Mouse (Mus musculus) CH12.LX (cell line): ENCODE data around the gene Eya2. TPM values are rescaled to one million over a fixed set of nuclear protein-coding genes. Genes with fewer than 3 reads are reported as not detected.

Source experiments
- DNase-seq: peaks from one replicate; pipeline ENCODE4 v3.0.0-alpha.2; 2013; ENCODE audit errors: extremely low read depth
- H3K27ac ChIP-seq: 2 replicates; pipeline ENCODE4 v1.5.1; 2012; ENCODE audit warnings: low read depth, mild to moderate bottlenecking, control low read depth, moderate library complexity; ENCODE audit not compliant: insufficient read depth
- H3K27me3 ChIP-seq: replicated peaks from 2 replicates; pipeline ENCODE3; 2012; ENCODE audit warnings: inconsistent platforms
- H3K36me3 ChIP-seq, 2 experiments: replicated peaks in 1 of 2; 2 replicates each; pipeline versions ENCODE3 to v1.6.1; 2012; ENCODE audit warnings: inconsistent platforms in 1 of 2, low read length in 1 of 2, mild to moderate bottlenecking in 1 of 2, mixed read lengths in 1 of 2, moderate library complexity in 1 of 2; ENCODE audit not compliant: control insufficient read depth in 1 of 2, insufficient read depth in 1 of 2
- H3K4me1 ChIP-seq, 2 experiments: 2 replicates each; pipeline ENCODE4 v1.6.1; 2012; ENCODE audit warnings: inconsistent platforms in 1 of 2, moderate library complexity in 1 of 2; ENCODE audit not compliant: insufficient read depth in 2 of 2, control insufficient read depth in 1 of 2
- H3K4me2 ChIP-seq: 2 replicates; pipeline ENCODE4 v1.6.1; 2012; ENCODE audit warnings: low read depth, mild to moderate bottlenecking, control low read depth; ENCODE audit not compliant: poor library complexity, insufficient read depth, severe bottlenecking
- H3K4me3 ChIP-seq, 3 experiments: fragments of 150-350 bp in 1 of 3; sonication (generic) in 1 of 3; replicated peaks in 1 of 3; 2 replicates each; pipeline versions ENCODE3 to v1.5.1; 2011 to 2012; ENCODE audit warnings: low read depth in 2 of 3, low read length in 2 of 3, mild to moderate bottlenecking in 2 of 3, moderate library complexity in 2 of 3, control low read depth in 1 of 3, improper control_type of control experiment in 1 of 3, inconsistent platforms in 1 of 3, mixed read lengths in 1 of 3; ENCODE audit not compliant: poor library complexity in 1 of 3
- H3K79me2 ChIP-seq: replicated peaks from 2 replicates; pipeline ENCODE4 v1.6.1; 2012; ENCODE audit warnings: mild to moderate bottlenecking, moderate library complexity; ENCODE audit not compliant: control insufficient read depth, poor library complexity, insufficient read depth, severe bottlenecking; ENCODE audit errors: extremely low read depth
- H3K9ac ChIP-seq: 2 replicates; pipeline ENCODE4 v1.6.1; 2012; ENCODE audit warnings: low read depth, mild to moderate bottlenecking, control low read depth, moderate library complexity; ENCODE audit not compliant: insufficient read depth
- H3K9me3 ChIP-seq: replicated peaks from 2 replicates; pipeline ENCODE3; 2012; ENCODE audit warnings: low read length, inconsistent platforms, mixed read lengths
- CHD2 ChIP-seq: IDR thresholded peaks from 2 replicates; pipeline ENCODE4 v1.6.1; 2011; ENCODE audit warnings: low read length, improper control_type of control experiment
- E2F4 ChIP-seq: IDR thresholded peaks from 2 replicates; pipeline ENCODE4 v1.6.1; 2011; ENCODE audit warnings: low read depth, low read length, improper control_type of control experiment; ENCODE audit not compliant: insufficient replicate concordance
- ELF1 ChIP-seq: IDR thresholded peaks from 2 replicates; pipeline ENCODE4 v1.6.1; 2014; ENCODE audit warnings: low read depth, mild to moderate bottlenecking, inconsistent platforms, low read length, improper control_type of control experiment
- JUND ChIP-seq: conservative IDR thresholded peaks from 2 replicates; pipeline ENCODE4 v1.6.1; 2011; ENCODE audit warnings: low read depth, low read length, improper control_type of control experiment
- KAT2A ChIP-seq: IDR thresholded peaks from 2 replicates; pipeline ENCODE4 v1.6.1; 2012; ENCODE audit warnings: low read length, improper control_type of control experiment, inconsistent platforms; ENCODE audit not compliant: insufficient replicate concordance
- MAFK ChIP-seq: IDR thresholded peaks from 2 replicates; pipeline ENCODE4 v1.6.1; 2011; ENCODE audit warnings: low read length, improper control_type of control experiment; ENCODE audit not compliant: insufficient replicate concordance
- MAX ChIP-seq: IDR thresholded peaks from 2 replicates; pipeline ENCODE4 v1.6.1; 2011; ENCODE audit warnings: low read length, improper control_type of control experiment
- MAZ ChIP-seq: IDR thresholded peaks from 2 replicates; pipeline ENCODE4 v1.6.1; 2012; ENCODE audit warnings: low read depth, mild to moderate bottlenecking, inconsistent platforms, low read length, improper control_type of control experiment, moderate library complexity
- MEF2A ChIP-seq: IDR thresholded peaks from 2 replicates; pipeline ENCODE4 v1.6.1; 2014; ENCODE audit warnings: low read depth, mild to moderate bottlenecking, inconsistent platforms, low read length, improper control_type of control experiment, borderline replicate concordance
- MXI1 ChIP-seq: IDR thresholded peaks from 2 replicates; pipeline ENCODE4 v1.6.1; 2011; ENCODE audit warnings: mild to moderate bottlenecking, low read depth, low read length, improper control_type of control experiment
- NELFE ChIP-seq: IDR thresholded peaks from 2 replicates; pipeline ENCODE4 v1.6.1; 2011; ENCODE audit warnings: low read depth, low read length, improper control_type of control experiment
- POLR2A ChIP-seq: IDR thresholded peaks from 2 replicates; pipeline ENCODE4 v1.6.1; 2011; ENCODE audit warnings: low read depth, mild to moderate bottlenecking, improper control_type of control experiment, low read length
- POLR2AphosphoS2 ChIP-seq: IDR thresholded peaks from 2 replicates; pipeline ENCODE4 v1.6.1; 2011; ENCODE audit warnings: low read depth, low read length, improper control_type of control experiment
- RAD21 ChIP-seq: IDR thresholded peaks from 2 replicates; pipeline ENCODE4 v1.6.1; 2011; ENCODE audit warnings: low read depth, mild to moderate bottlenecking, low read length, improper control_type of control experiment, moderate library complexity
- TCF12 ChIP-seq: IDR thresholded peaks from 2 replicates; pipeline ENCODE4 v1.6.1; 2014; ENCODE audit warnings: low read depth, mild to moderate bottlenecking, inconsistent platforms, low read length, improper control_type of control experiment
- USF1 ChIP-seq: IDR thresholded peaks from 2 replicates; pipeline ENCODE4 v1.6.1; 2014; ENCODE audit warnings: low read depth, mild to moderate bottlenecking, inconsistent platforms, low read length, improper control_type of control experiment
- ZC3H11A ChIP-seq: IDR thresholded peaks from 2 replicates; pipeline ENCODE4 v1.6.1; 2012; ENCODE audit warnings: low read depth, mild to moderate bottlenecking, inconsistent platforms, low read length, improper control_type of control experiment
- ZKSCAN1 ChIP-seq: IDR thresholded peaks from 2 replicates; pipeline ENCODE4 v1.6.1; 2012; ENCODE audit warnings: low read depth, inconsistent platforms, low read length, improper control_type of control experiment, borderline replicate concordance
- ZMIZ1 ChIP-seq: IDR thresholded peaks from 2 replicates; pipeline ENCODE4 v1.6.1; 2012; ENCODE audit warnings: low read depth, mild to moderate bottlenecking, inconsistent platforms, low read length, improper control_type of control experiment
- dilution Hi-C: fragments of 300-500 bp; cut with MboI; formaldehyde crosslinking; loops from 2 replicates; pipeline ENCODE4 v1.14.3; 2020; ENCODE audit warnings: low sequenced_read_pairs; ENCODE audit not compliant: extremely low pct_unique_long_range_greater_than_20kb, extremely low pct_ligation_motif_present
- in situ Hi-C: fragments of 300-500 bp; cut with MboI; formaldehyde crosslinking; loops from 3 replicates; pipeline ENCODE4 v1.14.3; 2019; ENCODE audit warnings: low sequenced_read_pairs, low pct_ligation_motif_present, low pct_unique_long_range_greater_than_20kb, mixed read lengths
- polyA plus RNA-seq: library from polyadenylated mRNA; unstranded; fragments of >175 nt; gene quantifications from 2 replicates; pipeline ENCODE4 v1.2.1, GENCODE M21; 2012; ENCODE audit warnings: low read depth; ENCODE audit not compliant: insufficient read length
- total RNA-seq, 2 experiments: library from RNA; depleted of rRNA; stranded (reverse); fragments of 300-350 nt in 1 of 2; fragments of >200 nt in 1 of 2; gene quantifications; 2 replicates each; pipeline ENCODE4 v1.2.3; 2012 to 2014

Eya2 gene
- total and polyA plus RNA-seq, 3 experiments, result not detected

GRCm38 (mm10) chr2:165568911-165569310 is 25.9 kb upstream of the Eya2 start:
- Histone ChIP-seq H3K27me3 (peaks cover 90% of the 10 kb centered on the region), H3K4me1 (no peaks in the 10 kb centered on the region)
- in situ Hi-C loops, result no loop called here
- TF ChIP-seq MAFK, result no peak
- no peak for TF ChIP-seq MAZ
- no peak for TF ChIP-seq KAT2A
- no peak for TF ChIP-seq POLR2A
- TF ChIP-seq MAX, result no peak
- no peak for TF ChIP-seq TCF12
- no peak for TF ChIP-seq CHD2
- TF ChIP-seq MEF2A, result no peak
- no peak for TF ChIP-seq MXI1
- no peak for TF ChIP-seq POLR2AphosphoS2
- TF ChIP-seq USF1, result no peak
- no peak for TF ChIP-seq RAD21
- no peak for TF ChIP-seq ZMIZ1
- TF ChIP-seq, all 38 proteins: peak for 0
- no peak for DNase-seq
- no peak overlapping the region for H3K4me3 ChIP-seq
- no peak overlapping the region for H3K9ac ChIP-seq
- no peak overlapping the region for H3K4me2 ChIP-seq
- no peak overlapping the region for H3K27ac ChIP-seq
- no peaks in the 10 kb centered on the region for H3K36me3 ChIP-seq
- no peaks in the 10 kb centered on the region for H3K79me2 ChIP-seq
- peaks cover 2% of the 10 kb centered on the region for H3K9me3 ChIP-seq
- dilution Hi-C loops, result no loop called here

- Histone ChIP-seq H3K36me3 (no peaks in the 10 kb centered on the region), H3K79me2 (no peaks in the 10 kb centered on the region), H3K4me1 (no peaks in the 10 kb centered on the region), H3K9me3 (peaks cover 5% of the 10 kb centered on the region), H3K9ac (no peak overlapping the region), H3K27ac (no peak overlapping the region), H3K4me2 (no peak overlapping the region), H3K27me3 (peaks cover 85% of the 10 kb centered on the region), H3K4me3 (no peak overlapping the region)
- no peak for DNase-seq
- TF ChIP-seq ELF1, result no peak
- no peak for TF ChIP-seq JUND
- no peak for TF ChIP-seq MAX
- no peak for TF ChIP-seq ZC3H11A
- no peak for TF ChIP-seq POLR2A
- TF ChIP-seq NELFE, result no peak
- no peak for TF ChIP-seq ZKSCAN1
- TF ChIP-seq POLR2AphosphoS2, result no peak
- TF ChIP-seq E2F4, result no peak
- TF ChIP-seq MXI1, result no peak
- TF ChIP-seq MAFK, result no peak
- no peak for TF ChIP-seq MAZ
- dilution Hi-C loops, result no loop called here
- in situ Hi-C loops, result no loop called here
These were observed 23.5 kb upstream of the Eya2 start for GRCm38 (mm10) chr2:165571216-165571778.
